Mouse (Mus musculus): ENCODE measurements around the gene Tuba4a.
A peak's percentile ranks its signal among the peaks of the same experiment; 100 is the strongest.
"Not testable (repeated sequence)": the region's sequence is repeated elsewhere in the genome, so short reads cannot be mapped to it uniquely, and the experiment has no call there.

Tuba4a gene

DNA sequence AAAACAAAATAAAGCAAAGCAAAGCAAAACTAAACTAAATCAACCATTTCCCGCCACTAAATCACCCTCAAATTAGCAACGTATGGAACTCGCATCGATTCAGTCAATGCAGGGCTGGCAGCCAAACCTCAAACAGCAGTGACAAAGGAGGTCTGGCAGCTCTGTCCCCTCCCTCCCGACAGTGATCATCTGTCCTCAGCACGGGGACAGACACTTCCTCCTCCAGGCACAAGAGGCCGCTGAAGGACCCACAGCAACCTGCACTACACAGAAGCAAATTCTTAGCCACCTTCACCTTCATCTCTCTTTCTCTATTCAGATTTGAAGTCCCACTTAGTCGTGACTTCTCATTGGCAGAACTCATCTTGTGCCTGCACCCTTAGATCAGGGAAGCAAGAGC lies 14.9 kb upstream of the Tuba4a start:
- peak; percentile 88 for DNase-seq

DNA sequence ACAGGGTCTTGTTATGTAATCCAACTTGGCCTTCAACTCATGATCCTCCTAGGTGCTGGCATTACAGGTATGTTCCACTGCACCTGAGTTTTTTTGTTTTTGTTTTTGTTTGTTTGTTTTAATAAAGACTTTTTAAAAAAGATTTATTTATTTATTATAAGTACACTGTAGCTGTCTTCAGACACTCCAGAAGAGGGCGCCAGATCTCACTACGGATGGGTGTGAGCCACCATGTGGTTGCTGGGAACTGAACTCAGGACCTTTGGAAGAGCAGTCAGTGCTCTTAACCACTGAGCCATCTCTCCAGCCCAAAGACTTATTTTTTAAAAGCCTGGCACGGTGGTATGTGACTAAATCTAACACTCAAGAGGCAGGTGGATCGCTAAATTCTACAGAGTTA lies 12.8 kb upstream of the Tuba4a start:
- not testable (repeated sequence) for DNase-seq

DNA sequence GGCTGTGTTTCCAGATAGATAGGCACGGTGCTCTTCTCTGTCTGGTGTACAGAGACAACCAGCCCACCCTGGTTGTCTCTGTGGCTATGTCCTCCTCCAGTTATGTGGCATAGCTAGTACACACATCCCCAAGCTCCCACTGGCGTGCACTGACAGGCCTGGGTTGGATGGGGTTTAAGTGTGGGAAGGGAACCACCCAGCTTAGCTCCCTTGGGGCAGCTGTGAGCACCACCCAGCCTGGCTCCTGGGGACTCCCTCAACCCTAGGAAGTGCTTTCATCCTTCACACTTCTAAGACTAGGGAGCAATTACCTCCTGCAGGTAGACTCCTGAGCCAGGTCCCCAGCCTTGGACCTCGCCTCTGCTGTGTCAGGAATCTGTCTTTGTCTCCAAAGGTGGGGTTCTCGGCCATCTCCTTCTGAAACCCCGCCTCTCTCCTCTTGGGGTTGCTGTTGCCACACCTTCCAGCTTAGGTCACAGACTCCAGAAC lies 12.0 kb upstream of the Tuba4a start, which contains the start of gene A630095N17Rik:
Gene A630095N17Rik (minus strand): TSS at position 439 of the 489 bp plus-strand sequence.
- DNase-seq: no peak

DNA sequence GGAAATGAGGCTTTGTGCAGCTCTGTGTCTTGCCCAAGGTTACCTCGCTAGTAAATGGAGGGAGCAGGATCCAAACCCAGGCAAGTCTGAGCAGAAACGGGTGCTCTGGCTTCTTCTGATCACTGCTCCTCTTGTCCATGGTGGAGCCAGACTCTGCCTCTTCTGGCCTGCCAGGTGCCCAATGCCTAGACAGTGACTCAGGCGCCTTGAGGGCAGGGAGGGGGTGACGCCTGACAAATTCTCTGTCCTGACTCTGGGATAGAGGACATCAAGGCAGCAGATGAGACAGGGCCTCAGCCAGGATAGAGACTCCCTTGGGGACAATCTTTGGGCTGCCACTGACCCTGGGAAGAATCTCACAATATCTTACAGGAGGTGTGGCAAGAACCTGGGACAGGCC lies 11.6 kb upstream of the Tuba4a start:
- DNase-seq: no peak

GRCm38 (mm10) chr1:75230335-75230994 lies 10.8 kb upstream of the Tuba4a start:
- no peak for DNase-seq

DNA sequence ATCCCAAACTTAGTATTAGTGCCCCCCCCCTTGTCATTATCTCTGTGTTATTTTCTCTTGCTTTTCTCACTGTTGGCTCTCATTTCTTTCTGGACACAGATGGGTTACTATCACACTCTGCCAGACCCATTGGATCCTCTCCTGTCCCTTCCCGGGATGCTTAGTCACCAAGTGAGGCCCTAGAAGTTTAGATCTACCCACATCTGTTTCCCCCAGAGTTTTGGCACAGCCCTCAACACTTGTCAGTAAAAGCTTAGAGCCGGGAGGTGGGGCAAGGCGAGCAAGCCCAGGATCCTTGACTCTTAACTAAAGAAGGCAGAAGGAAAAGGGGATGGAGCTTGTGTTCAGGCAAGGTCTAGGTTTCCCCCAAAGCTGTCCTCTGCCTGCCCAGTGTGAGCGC lies 9.5 kb upstream of the Tuba4a start:
- DNase-seq: no peak

- DNase-seq: no peak
Measured at GRCm38 (mm10) chr1:75227653-75228052, 8.0 kb upstream of the Tuba4a start.

- DNase-seq: no peak
Measured at GRCm38 (mm10) chr1:75226138-75226537, 6.5 kb upstream of the Tuba4a start.

DNA sequence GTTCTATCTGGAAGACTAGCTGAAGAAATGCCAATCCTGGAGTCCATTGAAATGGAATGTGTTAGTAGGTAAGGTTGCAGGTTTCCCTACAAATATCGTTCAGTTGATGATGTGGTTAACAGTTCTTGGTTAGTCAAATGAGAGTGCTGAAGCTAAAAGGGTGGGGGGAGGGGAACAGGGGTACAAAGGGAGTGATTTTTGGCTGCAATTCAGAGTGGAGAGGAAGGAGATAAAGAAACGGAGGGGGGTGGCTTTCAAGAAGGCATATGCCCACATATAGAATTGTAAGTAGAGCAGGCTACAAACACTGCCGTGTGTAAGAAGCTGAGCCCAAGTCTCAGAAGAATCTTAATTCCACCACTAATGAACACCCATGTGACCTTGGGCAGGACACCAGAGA lies 5.8 kb upstream of the Tuba4a start:
- no peak for DNase-seq

DNA sequence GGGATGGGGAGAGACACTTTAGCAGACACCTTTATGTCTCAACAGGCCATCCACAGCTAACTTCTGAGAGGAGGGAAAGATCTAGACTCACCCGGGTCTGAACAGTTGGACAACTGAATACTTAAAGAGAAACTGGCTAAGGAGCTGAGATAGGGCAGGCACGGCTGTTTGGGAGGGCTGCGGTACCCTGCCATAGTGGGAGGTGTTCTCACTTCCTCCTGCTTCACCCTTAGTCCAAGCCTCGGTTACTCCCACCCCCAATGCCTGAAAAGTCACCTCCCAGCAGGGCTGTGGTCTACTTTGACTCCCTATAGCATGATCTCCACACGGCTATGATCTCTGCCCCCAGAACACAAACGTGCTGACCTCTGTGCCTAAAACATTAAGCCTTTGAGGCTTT lies 3.9 kb upstream of the Tuba4a start:
- no peak for DNase-seq

DNA sequence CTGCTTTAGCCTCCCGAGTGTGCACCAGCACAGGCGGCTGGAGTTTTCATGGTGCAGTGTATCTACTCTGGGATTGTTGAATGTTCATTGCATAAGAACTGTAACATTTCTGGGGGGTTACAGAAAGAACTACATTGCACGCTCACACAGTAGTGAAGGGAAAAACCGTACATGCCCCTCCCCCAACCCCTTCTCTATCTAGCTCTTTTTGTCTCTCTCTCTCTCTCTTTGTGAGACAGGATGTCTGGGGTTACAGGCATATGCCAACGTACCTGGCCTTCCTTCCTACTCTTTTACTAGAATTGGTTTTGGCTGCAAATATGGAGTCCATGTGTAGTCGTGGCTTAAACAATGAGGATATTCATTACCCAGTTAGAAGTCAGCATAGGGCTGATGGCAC lies 3.3 kb upstream of the Tuba4a start:
- DNase-seq: no peak

GRCm38 (mm10) chr1:75221538-75221937 lies 1.9 kb upstream of the Tuba4a start:
- DNase-seq: no peak

DNA sequence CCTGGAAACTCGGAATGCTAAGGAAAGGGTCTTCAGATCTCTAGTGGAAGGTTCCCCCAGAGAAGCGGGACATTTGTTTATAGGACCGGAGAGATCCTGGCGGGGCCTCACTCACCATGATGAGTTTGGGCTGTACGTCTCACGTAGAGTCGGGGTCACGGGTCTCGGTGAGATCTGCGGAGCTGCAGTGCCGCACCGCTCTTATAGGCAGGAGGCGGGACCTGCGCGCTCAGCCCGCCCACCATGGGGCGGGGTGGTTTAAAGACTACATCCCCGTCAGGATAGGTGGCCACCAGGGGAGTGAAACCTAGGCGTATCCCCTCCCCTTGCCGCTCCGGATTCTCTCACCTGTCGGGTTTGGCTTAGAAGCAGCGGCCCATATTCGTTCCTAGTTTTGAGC lies 587 bp downstream of the Tuba4a start:
- peak; percentile 97 for DNase-seq

DNA sequence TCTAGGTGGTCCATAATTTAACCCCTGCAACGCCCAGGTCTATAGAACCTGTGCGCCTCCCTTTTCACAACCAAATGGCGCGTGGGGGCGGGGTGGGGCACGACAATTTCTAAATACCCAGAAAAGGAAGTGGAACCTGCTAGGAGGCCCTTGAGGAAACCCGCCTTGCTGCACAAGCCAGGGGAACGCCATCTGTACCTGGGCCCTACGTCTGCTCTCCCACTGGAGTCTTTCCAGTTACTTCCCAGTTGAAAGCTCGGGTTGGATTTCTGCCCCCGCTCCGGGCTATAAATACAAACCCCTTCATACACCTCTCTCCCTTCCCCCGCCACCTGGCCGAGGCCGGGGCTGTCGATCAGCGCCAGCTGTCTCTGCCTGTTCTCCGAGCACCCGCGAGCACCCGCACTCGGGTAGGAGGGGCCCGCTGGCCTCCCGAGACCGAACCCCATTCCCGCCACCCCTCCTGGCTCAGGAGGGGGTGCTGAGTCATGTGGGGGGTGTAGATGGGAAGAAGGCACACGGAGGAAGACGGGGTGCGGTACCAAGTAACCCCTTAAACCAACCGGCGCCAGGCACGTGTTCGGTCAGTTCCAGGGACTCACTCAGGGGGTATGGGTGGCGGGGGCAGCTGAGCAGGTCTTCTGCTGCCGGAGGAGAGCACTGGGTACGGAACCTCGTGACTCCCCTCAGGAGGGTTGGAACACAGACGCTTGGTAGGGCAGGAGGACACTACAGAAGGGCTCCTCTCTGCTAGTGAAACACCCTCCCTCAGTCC lies 1.3 kb downstream of the Tuba4a start:
- peak; percentile 72 for DNase-seq

GRCm38 (mm10) chr1:75217893-75218226 lies 1.8 kb downstream of the Tuba4a start:
- DNase-seq: no peak

DNA sequence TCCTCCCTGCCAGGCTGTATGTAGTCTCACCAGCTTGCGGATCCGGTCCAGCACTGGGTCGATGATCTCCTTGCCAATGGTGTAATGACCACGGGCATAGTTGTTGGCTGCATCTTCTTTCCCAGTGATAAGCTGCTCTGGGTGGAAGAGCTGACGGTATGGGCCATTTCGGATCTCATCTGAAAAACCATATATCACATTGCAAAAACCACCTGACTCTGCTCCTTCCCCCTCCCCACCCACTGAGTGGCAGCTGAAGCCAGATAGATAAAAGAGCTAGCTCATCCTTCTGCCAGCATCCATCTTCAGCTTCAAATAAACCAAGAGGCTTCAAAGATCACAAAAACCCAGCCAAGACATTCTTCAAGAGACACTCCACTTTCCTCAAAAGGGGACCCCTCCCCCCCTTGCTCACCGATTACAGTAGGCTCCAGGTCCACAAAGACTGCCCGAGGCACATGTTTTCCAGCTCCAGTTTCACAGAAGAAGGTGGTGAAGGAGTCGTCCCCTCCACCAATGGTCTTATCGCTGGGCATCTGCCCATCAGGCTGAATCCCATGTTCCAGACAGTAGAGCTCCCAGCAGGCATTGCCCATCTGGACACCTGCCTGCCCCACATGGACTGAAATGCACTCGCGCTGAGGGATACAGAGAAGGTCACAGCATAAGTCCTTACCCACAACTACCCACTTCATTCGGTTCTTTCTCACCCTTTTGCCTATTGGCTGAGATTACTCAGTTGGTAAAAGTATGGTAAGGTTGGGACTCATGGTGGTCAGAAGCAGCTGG lies 2.7 kb downstream of the Tuba4a start:
- DNase-seq: no peak

- DNase-seq: no peak
Measured at GRCm38 (mm10) chr1:75215785-75216184, 3.9 kb downstream of the Tuba4a start.

GRCm38 (mm10) chr1:75214886-75215285 lies 4.8 kb downstream of the Tuba4a start:
- no peak for DNase-seq

DNA sequence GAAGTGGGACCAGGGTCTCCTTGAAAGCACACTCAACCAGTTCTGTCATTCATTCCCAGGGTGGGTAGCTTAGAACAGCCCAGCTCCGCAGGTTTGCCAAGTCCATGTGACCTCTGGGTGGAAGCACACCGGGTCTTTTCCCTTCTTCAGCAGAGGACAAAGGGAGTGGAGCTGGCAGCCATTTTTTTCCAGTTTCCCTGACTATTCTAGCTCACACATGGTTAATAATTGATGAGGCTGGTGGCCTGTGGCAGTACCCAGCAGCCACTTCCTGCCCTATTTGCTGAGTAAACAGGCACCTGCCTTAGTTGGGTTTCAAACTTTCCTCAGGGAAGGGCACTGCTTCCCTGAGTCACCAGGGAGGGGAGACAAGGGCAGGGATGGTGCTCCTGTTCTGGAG lies 5.2 kb downstream of the Tuba4a start:
- no peak for DNase-seq

DNA sequence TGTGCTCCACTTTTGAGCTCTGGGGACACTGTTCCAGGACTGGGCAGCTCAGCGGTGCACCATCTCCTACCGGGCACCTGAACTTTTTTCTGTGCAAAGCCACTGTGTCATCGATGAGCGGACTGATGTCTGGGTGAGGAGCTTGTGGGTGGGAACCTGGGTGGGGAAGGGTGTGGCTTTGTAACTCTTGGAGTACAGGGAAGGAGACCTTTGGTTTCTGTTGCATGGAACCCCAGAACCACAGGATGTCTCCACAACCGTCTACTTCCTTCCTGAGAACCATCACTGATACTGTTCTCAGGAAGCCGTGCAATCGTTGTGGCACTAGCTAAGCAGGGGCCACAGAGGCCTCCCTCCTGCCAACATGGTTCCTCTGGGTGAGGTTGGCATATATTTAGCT lies 6.6 kb downstream of the Tuba4a start:
- DNase-seq: peak; percentile 58

DNA sequence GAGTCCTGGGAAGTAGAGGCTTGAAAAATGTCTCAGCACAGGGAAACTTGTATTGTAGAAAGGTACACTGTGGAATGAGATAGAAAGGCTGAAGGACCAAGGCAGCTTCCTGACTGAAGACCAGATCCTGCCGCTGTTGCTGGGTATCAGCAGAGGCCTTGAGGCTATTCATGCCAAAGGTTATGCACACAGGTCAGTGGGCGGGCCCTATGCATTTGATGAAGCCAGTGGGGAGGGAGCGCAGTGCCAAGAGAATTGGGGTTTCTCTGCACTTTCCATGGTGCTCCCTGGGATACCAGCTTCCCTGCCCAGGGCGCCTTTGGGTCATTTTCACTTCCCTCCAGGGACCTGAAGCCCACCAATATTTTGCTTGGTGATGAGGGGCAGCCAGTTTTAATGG lies 7.1 kb downstream of the Tuba4a start:
- no peak for DNase-seq

DNA sequence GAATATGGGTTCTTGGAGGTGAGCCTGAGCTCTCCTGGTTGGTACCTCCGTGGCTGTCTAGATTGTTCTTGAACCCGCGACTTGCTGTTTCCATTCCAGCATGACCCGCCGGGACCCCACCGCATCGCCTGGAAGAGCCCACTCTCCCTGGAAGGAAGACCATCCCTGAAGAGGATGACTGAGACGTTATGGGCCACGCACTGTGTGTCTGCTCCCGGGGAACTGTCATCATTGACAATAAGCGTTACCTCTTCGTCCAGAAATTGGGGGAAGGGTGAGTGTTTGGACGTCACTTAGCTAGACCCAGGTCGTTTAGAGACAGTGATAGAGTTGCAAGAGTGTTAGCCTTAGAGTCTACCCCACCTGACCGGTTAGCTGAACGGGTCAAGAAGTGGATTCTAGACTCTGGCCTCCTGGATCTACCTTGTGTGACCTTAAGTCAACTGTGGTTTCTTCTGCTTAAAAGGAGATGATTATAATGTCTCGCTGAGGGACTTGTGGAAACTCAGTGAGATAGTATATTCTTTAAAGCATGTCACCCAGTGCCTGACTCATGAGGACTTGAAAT lies 8.4 kb downstream of the Tuba4a start:
- no peak for DNase-seq
